Mouse (Mus musculus): ENCODE data around the gene Usf3.

Gene Usf3

DNA sequence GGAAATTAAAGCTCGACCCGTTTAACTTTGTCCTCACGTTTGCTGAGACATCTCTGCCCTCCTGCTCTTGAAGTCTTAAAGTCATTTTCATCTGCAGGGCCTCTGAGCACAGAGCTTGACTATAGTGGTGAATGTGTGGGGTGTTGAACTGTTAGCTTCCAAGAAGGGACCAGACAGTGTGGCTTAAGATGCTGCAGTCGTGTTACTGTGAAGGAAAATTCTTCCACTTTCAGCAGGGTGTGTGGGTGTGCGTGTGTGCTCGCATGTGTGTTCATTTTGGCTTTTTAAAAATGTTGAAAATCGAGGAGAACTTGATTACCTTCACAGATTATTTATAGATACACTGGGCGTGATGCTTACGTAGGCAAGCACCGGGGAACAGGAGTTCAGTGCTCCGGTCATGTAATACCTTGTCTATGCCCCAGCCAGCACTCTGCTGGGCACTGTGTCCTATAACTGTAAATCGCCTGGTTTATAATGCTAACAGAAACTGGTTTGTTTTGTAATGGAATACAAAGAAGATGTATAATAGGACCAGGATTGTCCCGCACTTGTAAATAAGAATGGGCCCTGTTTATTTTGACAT lies 53.8 kb downstream of the Usf3 start:
- DNase-seq (ENCODE audit: low spot score in 2 of 2): no peak

- DNase-seq (ENCODE audit: low spot score in 2 of 2): no peak
Observed at GRCm38 (mm10) chr16:44233019-44233418, 60.0 kb downstream of the Usf3 start.

DNA sequence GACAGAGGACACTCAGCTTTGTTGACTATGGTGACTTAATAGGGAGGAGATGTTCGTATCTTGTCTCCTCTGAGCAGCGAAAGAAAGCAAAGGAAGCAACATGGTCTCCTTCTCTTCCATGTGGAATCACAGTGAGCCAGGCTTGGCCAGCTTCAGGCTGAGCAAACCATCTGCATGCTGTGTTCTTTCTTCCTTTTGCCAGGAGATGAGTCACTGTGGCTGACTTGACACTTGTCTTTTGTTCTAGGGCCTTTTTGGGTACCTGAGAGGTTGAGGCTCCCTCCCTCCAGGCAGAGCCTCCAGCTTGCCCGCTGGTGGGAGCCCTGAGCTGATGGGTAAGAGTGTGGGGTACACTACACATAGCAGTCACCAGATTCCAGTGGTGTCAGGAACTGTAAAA lies 64.8 kb downstream of the Usf3 start:
- no peak for DNase-seq (ENCODE audit: low spot score in 2 of 2)

- DNase-seq (ENCODE audit: low spot score in 2 of 2): no peak
Observed at GRCm38 (mm10) chr16:44238835-44239263, 65.8 kb downstream of the Usf3 start.

DNA sequence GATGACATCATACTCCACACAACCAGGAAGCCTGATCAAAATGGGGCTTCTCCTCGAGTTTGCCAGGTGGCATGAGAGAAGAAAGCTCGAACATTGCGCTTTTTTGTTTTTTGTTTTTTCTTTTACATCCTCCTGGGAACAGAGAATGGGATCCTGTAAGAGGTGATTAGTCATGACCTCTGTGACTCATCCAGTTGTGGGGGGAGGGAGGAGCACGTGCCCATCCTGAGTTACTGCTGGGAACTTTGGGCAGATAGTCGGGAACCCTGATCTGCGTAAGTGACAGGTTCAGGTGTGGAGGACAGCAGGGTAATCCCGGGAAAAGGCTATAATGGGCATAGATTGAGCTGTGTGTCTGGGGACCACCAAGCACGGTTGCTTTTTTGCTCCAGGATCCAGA lies 67.4 kb downstream of the Usf3 start:
- no peak for DNase-seq (ENCODE audit: low spot score in 2 of 2)

DNA sequence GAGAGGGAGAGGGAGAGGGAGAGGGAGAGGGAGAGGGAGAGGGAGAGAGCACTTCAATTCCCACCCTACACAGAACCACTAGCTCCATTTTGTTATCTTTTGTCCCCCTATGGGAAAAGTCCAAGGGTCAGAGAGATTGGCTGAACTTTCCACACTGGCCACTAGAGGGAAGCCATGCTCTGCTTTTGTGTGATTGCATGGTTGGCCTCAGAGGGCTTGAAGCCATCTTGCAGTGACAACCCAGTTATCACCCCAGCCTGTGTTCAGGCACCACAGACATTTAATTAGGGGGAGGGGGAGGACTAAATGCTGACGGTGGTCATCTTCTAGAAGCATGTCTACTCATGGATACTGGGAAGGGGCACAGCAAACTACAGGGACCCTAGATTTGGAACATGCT lies 69.6 kb downstream of the Usf3 start:
- DNase-seq (ENCODE audit: low spot score in 2 of 2): peak; percentile 66 to 81

- no peak for DNase-seq (ENCODE audit: low spot score in 2 of 2)
Observed at GRCm38 (mm10) chr16:44243323-44243722, 70.3 kb downstream of the Usf3 start.

- DNase-seq (ENCODE audit: low spot score in 2 of 2): no peak
Observed at GRCm38 (mm10) chr16:44249985-44250384, 76.9 kb downstream of the Usf3 start.

- DNase-seq (ENCODE audit: low spot score in 2 of 2): no peak
Observed at GRCm38 (mm10) chr16:44252735-44253134, 79.7 kb downstream of the Usf3 start.

GRCm38 (mm10) chr16:44253797-44254634 lies 81.0 kb downstream of the Usf3 start:
- no peak for DNase-seq (ENCODE audit: low spot score in 2 of 2)

DNA sequence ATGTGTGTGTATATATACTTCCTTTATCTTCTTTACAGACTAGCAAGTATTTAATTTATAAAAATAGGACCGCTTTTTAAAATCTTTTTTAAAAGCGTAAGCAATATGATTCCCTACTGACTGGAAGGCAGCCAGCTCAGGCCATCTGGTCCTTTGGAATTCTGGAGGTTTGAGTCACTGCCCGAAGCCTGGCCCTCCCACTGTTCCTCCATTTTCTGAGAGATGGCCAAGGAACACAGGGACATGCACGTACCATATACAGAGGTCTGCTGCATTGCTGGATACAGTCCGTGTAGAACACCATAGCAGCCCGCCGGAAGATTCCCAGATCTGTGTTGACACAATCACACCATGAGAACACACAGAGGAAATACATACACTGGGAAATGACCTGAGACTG lies 81.7 kb downstream of the Usf3 start:
- no peak for DNase-seq (ENCODE audit: low spot score in 2 of 2)

DNA sequence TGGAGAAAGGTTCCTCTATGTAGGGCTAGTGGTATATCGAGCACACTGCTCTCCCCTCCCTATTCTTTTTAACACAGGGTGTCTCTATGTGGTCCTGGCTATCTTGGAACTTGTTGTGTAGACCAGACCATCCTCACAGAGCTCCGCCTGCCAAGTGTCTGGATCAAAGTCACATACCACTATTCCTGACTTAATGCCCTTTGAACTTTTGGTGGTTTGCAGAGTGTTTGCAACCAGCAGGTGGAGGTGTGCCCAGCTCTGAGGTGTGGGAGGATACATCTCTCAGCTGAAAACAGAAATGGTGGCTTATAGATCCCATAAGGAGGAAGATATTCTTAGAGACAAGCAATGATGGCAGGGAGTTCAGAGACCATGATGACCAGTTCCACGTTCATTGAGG lies 84.4 kb downstream of the Usf3 start:
- DNase-seq (ENCODE audit: low spot score in 2 of 2): no peak

DNA sequence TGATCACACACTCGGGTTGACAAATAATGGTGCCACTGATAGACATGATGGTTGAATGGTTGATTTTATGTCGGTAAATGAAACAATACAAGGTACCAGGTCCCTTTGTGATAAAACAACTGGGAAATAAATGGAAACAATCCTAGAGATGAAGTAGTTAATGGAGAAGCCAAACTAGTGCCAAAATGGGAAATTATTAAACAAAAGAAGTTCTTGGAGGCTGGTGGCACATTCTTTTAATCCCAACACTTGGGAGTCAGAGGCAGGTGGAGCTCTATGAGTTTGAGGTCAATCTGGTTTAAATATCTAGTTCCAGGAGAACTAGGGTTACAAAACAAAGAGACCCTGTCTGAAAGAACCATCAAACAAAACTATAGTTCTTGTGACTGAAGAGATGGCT lies 91.9 kb downstream of the Usf3 start:
- no peak for DNase-seq (ENCODE audit: low spot score in 2 of 2)

- DNase-seq (ENCODE audit: low spot score in 2 of 2): peak in 1 of 2 experiments; percentile 31
Observed at GRCm38 (mm10) chr16:44265562-44265961, 92.5 kb downstream of the Usf3 start.

- no peak for DNase-seq (ENCODE audit: low spot score in 2 of 2)
Observed at GRCm38 (mm10) chr16:44268541-44269215, 95.6 kb downstream of the Usf3 start.

- no peak for DNase-seq (ENCODE audit: low spot score in 2 of 2)
Observed at GRCm38 (mm10) chr16:44269578-44269977, 96.5 kb downstream of the Usf3 start.

GRCm38 (mm10) chr16:44270606-44271005 lies 97.6 kb downstream of the Usf3 start:
- no peak for DNase-seq (ENCODE audit: low spot score in 2 of 2)

GRCm38 (mm10) chr16:44271371-44272038 lies 98.5 kb downstream of the Usf3 start:
- no peak for DNase-seq (ENCODE audit: low spot score in 2 of 2)

Data from spleen, postnatal 4 days (tissue).